7 mouse cellular contexts compared by ENCODE assay signal in the genomic region with DNA sequence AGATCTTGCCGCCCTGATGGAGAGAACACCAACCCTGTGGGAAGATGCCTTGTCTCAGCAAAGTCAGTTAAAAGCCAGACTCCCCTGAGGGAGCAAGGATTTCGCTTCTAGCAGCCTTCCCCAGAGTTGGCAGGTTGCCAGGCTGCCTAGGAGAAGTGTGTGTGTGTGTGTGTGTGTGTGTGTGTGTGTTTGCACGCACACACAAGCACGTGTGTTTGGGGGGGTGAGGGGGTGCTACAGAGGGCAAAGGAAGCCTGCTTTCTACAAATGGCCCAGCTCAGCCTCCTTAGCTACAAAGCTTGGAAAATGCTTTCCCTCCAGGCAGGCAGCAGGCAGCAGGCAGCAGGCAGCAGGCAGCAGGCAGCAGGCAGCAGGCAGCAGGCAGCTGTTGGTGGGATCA. TPM values are rescaled to one million over a fixed set of nuclear protein-coding genes. Genes with fewer than 3 reads are reported as not detected.
DNase-seq lines count a peak whose midpoint lies in the region; ATAC-seq lines count a peak whose summit lies in the region.

No protein-coding gene starts in this region.

- DNase-seq in right cerebral cortex, postnatal 10 days (ENCODE audit: low spot score in 2 of 2): peak; percentile 76 to 81
- no peak for DNase-seq in right cerebral cortex, adult 2 months (ENCODE audit: low spot score in 2 of 2)
- DNase-seq in brain, adult 2 months (ENCODE audit: low read depth, low spot score): peak; percentile 84
- DNase-seq in kidney, postnatal 10 days: peak; percentile 84
- DNase-seq in midbrain, embryonic 10.5 days (ENCODE audit: low spot score): no peak
- DNase-seq in thymus, postnatal 0 days (ENCODE audit: low spot score): peak; percentile 53

- H3K4me2 ChIP-seq in heart, embryonic 12.5 days: peak overlapping the region; percentile 37

- peaks cover 95% of the 10 kb centered on the region for H3K4me1 ChIP-seq in heart, embryonic 12.5 days (replicated peaks)
- peaks cover 100% of the 10 kb centered on the region for H3K4me1 ChIP-seq in midbrain, embryonic 10.5 days

- H3K27me3 ChIP-seq in heart, embryonic 12.5 days (replicated peaks): no peaks in the 10 kb centered on the region
- H3K27me3 ChIP-seq in midbrain, embryonic 10.5 days (ENCODE audit: low read depth, poor library complexity, severe bottlenecking): peaks cover 55% of the 10 kb centered on the region

- no peaks in the 10 kb centered on the region for H3K9me3 ChIP-seq in heart, embryonic 12.5 days (replicated peaks)
- H3K9me3 ChIP-seq in midbrain, embryonic 10.5 days (replicated peaks): no peaks in the 10 kb centered on the region

- no peak for ATAC-seq in heart, embryonic 12.5 days (ENCODE audit: insufficient number of reproducible peaks, low FRiP score)

- peak overlapping the region; percentile 83 for H3K27ac ChIP-seq in heart, embryonic 12.5 days (ENCODE audit: poor library complexity, severe bottlenecking)
- H3K27ac ChIP-seq in midbrain, embryonic 10.5 days (replicated peaks): peak overlapping the region; percentile 39

- no peaks in the 10 kb centered on the region for H3K36me3 ChIP-seq in heart, embryonic 12.5 days
- no peaks in the 10 kb centered on the region for H3K36me3 ChIP-seq in midbrain, embryonic 10.5 days

- H3K4me3 ChIP-seq in heart, embryonic 12.5 days: no peak overlapping the region
- H3K4me3 ChIP-seq in midbrain, embryonic 10.5 days: peak overlapping the region; percentile 4; the same call in 1 of the 2 replicates

- 8% methylated on average over 4 of the region's 4 CpGs for WGBS in heart, embryonic 12.5 days
- 6% methylated on average over 4 of the region's 4 CpGs for WGBS in midbrain, embryonic 10.5 days

- peak overlapping the region; percentile 51 for H3K9ac ChIP-seq in heart, embryonic 12.5 days

RNA-seq across cellular contexts. Expression of a gene that starts 6.4 kb away (rescaled TPM):
- 3.3 and 3.4 TPM in 2 replicates for polyA plus RNA-seq in heart, embryonic 12.5 days (2016; fragmentation: Nextera tagmentation; extraction: Ambion mirVana)
- 4.9 and 9.5 TPM in 2 replicates for polyA plus RNA-seq in midbrain, embryonic 10.5 days (2016; fragmentation: Nextera tagmentation; extraction: Ambion mirVana)
- polyA plus RNA-seq in thymus, postnatal 0 days (2015; fragmentation: Nextera tagmentation; extraction: Ambion mirVana): 14.8 and 20.3 TPM in 2 replicates

Comparison
In these comparisons a context has a peak if more than half of its experiments do, and no peak if none do; other contexts are left out.
1. DNase-seq: peak in right cerebral cortex, postnatal 10 days (2 of 2), brain, adult 2 months (single experiment), kidney, postnatal 10 days (single experiment) and thymus, postnatal 0 days (single experiment); none in right cerebral cortex, adult 2 months (0 of 2) and midbrain, embryonic 10.5 days (single experiment).